Mouse (Mus musculus) CH12.LX (cell line): ENCODE data around the gene Pcsk6. TPM values are rescaled to one million over a fixed set of nuclear protein-coding genes. Genes with fewer than 3 reads are reported as not detected.

Experiments used
- DNase-seq: peaks from one replicate; pipeline ENCODE4 v3.0.0-alpha.2; 2013; ENCODE audit errors: extremely low read depth
- H3K27ac ChIP-seq: 2 replicates; pipeline ENCODE4 v1.5.1; 2012; ENCODE audit warnings: low read depth, mild to moderate bottlenecking, control low read depth, moderate library complexity; ENCODE audit not compliant: insufficient read depth
- H3K27me3 ChIP-seq: replicated peaks from 2 replicates; pipeline ENCODE3; 2012; ENCODE audit warnings: inconsistent platforms
- H3K36me3 ChIP-seq, 2 experiments: replicated peaks in 1 of 2; 2 replicates each; pipeline versions ENCODE3 to v1.6.1; 2012; ENCODE audit warnings: inconsistent platforms in 1 of 2, low read length in 1 of 2, mild to moderate bottlenecking in 1 of 2, mixed read lengths in 1 of 2, moderate library complexity in 1 of 2; ENCODE audit not compliant: control insufficient read depth in 1 of 2, insufficient read depth in 1 of 2
- H3K4me1 ChIP-seq, 2 experiments: 2 replicates each; pipeline ENCODE4 v1.6.1; 2012; ENCODE audit warnings: inconsistent platforms in 1 of 2, moderate library complexity in 1 of 2; ENCODE audit not compliant: insufficient read depth in 2 of 2, control insufficient read depth in 1 of 2
- H3K4me2 ChIP-seq: 2 replicates; pipeline ENCODE4 v1.6.1; 2012; ENCODE audit warnings: low read depth, mild to moderate bottlenecking, control low read depth; ENCODE audit not compliant: poor library complexity, insufficient read depth, severe bottlenecking
- H3K4me3 ChIP-seq, 3 experiments: fragments of 150-350 bp in 1 of 3; sonication (generic) in 1 of 3; replicated peaks in 1 of 3; 2 replicates each; pipeline versions ENCODE3 to v1.5.1; 2011 to 2012; ENCODE audit warnings: low read depth in 2 of 3, low read length in 2 of 3, mild to moderate bottlenecking in 2 of 3, moderate library complexity in 2 of 3, control low read depth in 1 of 3, improper control_type of control experiment in 1 of 3, inconsistent platforms in 1 of 3, mixed read lengths in 1 of 3; ENCODE audit not compliant: poor library complexity in 1 of 3
- H3K79me2 ChIP-seq: replicated peaks from 2 replicates; pipeline ENCODE4 v1.6.1; 2012; ENCODE audit warnings: mild to moderate bottlenecking, moderate library complexity; ENCODE audit not compliant: control insufficient read depth, poor library complexity, insufficient read depth, severe bottlenecking; ENCODE audit errors: extremely low read depth
- H3K9ac ChIP-seq: 2 replicates; pipeline ENCODE4 v1.6.1; 2012; ENCODE audit warnings: low read depth, mild to moderate bottlenecking, control low read depth, moderate library complexity; ENCODE audit not compliant: insufficient read depth
- H3K9me3 ChIP-seq: replicated peaks from 2 replicates; pipeline ENCODE3; 2012; ENCODE audit warnings: low read length, inconsistent platforms, mixed read lengths
- BHLHE40 ChIP-seq: IDR thresholded peaks from 2 replicates; pipeline ENCODE4 v1.6.1; 2011; ENCODE audit warnings: mild to moderate bottlenecking, low read depth, low read length, improper control_type of control experiment
- CHD1 ChIP-seq: IDR thresholded peaks from 2 replicates; pipeline ENCODE4 v1.6.1; 2012; ENCODE audit warnings: low read depth, low read length, improper control_type of control experiment, inconsistent platforms
- CHD2 ChIP-seq: IDR thresholded peaks from 2 replicates; pipeline ENCODE4 v1.6.1; 2011; ENCODE audit warnings: low read length, improper control_type of control experiment
- CTCF ChIP-seq, 2 experiments: IDR thresholded peaks in 1 of 2; conservative IDR thresholded peaks in 1 of 2; 2 replicates each; pipeline ENCODE4 v1.5.1; 2011 to 2012; ENCODE audit warnings: low read depth in 2 of 2, low read length in 2 of 2, improper control_type of control experiment in 1 of 2, inconsistent platforms in 1 of 2, mild to moderate bottlenecking in 1 of 2, moderate library complexity in 1 of 2
- E2F4 ChIP-seq: IDR thresholded peaks from 2 replicates; pipeline ENCODE4 v1.6.1; 2011; ENCODE audit warnings: low read depth, low read length, improper control_type of control experiment; ENCODE audit not compliant: insufficient replicate concordance
- ELF1 ChIP-seq: IDR thresholded peaks from 2 replicates; pipeline ENCODE4 v1.6.1; 2014; ENCODE audit warnings: low read depth, mild to moderate bottlenecking, inconsistent platforms, low read length, improper control_type of control experiment
- GABPA ChIP-seq: IDR thresholded peaks from 2 replicates; pipeline ENCODE4 v1.6.1; 2012; ENCODE audit warnings: low read depth, low read length, improper control_type of control experiment, inconsistent platforms; ENCODE audit not compliant: insufficient replicate concordance
- IRF4 ChIP-seq: IDR thresholded peaks from 2 replicates; pipeline ENCODE4 v1.6.1; 2014; ENCODE audit warnings: low read depth, mild to moderate bottlenecking, inconsistent platforms, low read length, improper control_type of control experiment
- JUN ChIP-seq: IDR thresholded peaks from 2 replicates; pipeline ENCODE4 v1.6.1; 2011; ENCODE audit warnings: low read depth, mild to moderate bottlenecking, low read length, improper control_type of control experiment, moderate library complexity; ENCODE audit not compliant: insufficient read depth
- JUND ChIP-seq: conservative IDR thresholded peaks from 2 replicates; pipeline ENCODE4 v1.6.1; 2011; ENCODE audit warnings: low read depth, low read length, improper control_type of control experiment
- MAX ChIP-seq: IDR thresholded peaks from 2 replicates; pipeline ENCODE4 v1.6.1; 2011; ENCODE audit warnings: low read length, improper control_type of control experiment
- MEF2A ChIP-seq: IDR thresholded peaks from 2 replicates; pipeline ENCODE4 v1.6.1; 2014; ENCODE audit warnings: low read depth, mild to moderate bottlenecking, inconsistent platforms, low read length, improper control_type of control experiment, borderline replicate concordance
- MXI1 ChIP-seq: IDR thresholded peaks from 2 replicates; pipeline ENCODE4 v1.6.1; 2011; ENCODE audit warnings: mild to moderate bottlenecking, low read depth, low read length, improper control_type of control experiment
- MYC ChIP-seq: IDR thresholded peaks from 2 replicates; pipeline ENCODE4 v1.6.1; 2011; ENCODE audit warnings: low read depth, mild to moderate bottlenecking, improper control_type of control experiment, low read length
- NRF1 ChIP-seq: IDR thresholded peaks from 2 replicates; pipeline ENCODE4 v1.6.1; 2014; ENCODE audit warnings: low read depth, mild to moderate bottlenecking, inconsistent platforms, low read length, improper control_type of control experiment, moderate library complexity
- POLR2A ChIP-seq: IDR thresholded peaks from 2 replicates; pipeline ENCODE4 v1.6.1; 2011; ENCODE audit warnings: low read depth, mild to moderate bottlenecking, improper control_type of control experiment, low read length
- RCOR1 ChIP-seq: conservative IDR thresholded peaks from 2 replicates; pipeline ENCODE4 v1.6.1; 2012; ENCODE audit warnings: low read depth, mild to moderate bottlenecking, inconsistent platforms, low read length, improper control_type of control experiment
- SMC3 ChIP-seq: IDR thresholded peaks from 2 replicates; pipeline ENCODE4 v1.6.1; 2011; ENCODE audit warnings: low read depth, low read length, improper control_type of control experiment
- UBTF ChIP-seq: IDR thresholded peaks from 2 replicates; pipeline ENCODE4 v1.6.1; 2012; ENCODE audit warnings: low read depth, mild to moderate bottlenecking, inconsistent platforms, low read length, improper control_type of control experiment, moderate library complexity
- USF1 ChIP-seq: IDR thresholded peaks from 2 replicates; pipeline ENCODE4 v1.6.1; 2014; ENCODE audit warnings: low read depth, mild to moderate bottlenecking, inconsistent platforms, low read length, improper control_type of control experiment
- USF2 ChIP-seq: conservative IDR thresholded peaks from 2 replicates; pipeline ENCODE4 v1.6.1; 2011; ENCODE audit warnings: low read depth, low read length, improper control_type of control experiment
- ZKSCAN1 ChIP-seq: IDR thresholded peaks from 2 replicates; pipeline ENCODE4 v1.6.1; 2012; ENCODE audit warnings: low read depth, inconsistent platforms, low read length, improper control_type of control experiment, borderline replicate concordance
- dilution Hi-C: fragments of 300-500 bp; cut with MboI; formaldehyde crosslinking; loops from 2 replicates; pipeline ENCODE4 v1.14.3; 2020; ENCODE audit warnings: low sequenced_read_pairs; ENCODE audit not compliant: extremely low pct_unique_long_range_greater_than_20kb, extremely low pct_ligation_motif_present
- in situ Hi-C: fragments of 300-500 bp; cut with MboI; formaldehyde crosslinking; loops from 3 replicates; pipeline ENCODE4 v1.14.3; 2019; ENCODE audit warnings: low sequenced_read_pairs, low pct_ligation_motif_present, low pct_unique_long_range_greater_than_20kb, mixed read lengths
- polyA plus RNA-seq: library from polyadenylated mRNA; unstranded; fragments of >175 nt; gene quantifications from 2 replicates; pipeline ENCODE4 v1.2.1, GENCODE M21; 2012; ENCODE audit warnings: low read depth; ENCODE audit not compliant: insufficient read length
- total RNA-seq, 2 experiments: library from RNA; depleted of rRNA; stranded (reverse); fragments of 300-350 nt in 1 of 2; fragments of >200 nt in 1 of 2; gene quantifications; 2 replicates each; pipeline ENCODE4 v1.2.3; 2012 to 2014

Gene Pcsk6
- total and polyA plus RNA-seq, 3 experiments, result not detected

DNA sequence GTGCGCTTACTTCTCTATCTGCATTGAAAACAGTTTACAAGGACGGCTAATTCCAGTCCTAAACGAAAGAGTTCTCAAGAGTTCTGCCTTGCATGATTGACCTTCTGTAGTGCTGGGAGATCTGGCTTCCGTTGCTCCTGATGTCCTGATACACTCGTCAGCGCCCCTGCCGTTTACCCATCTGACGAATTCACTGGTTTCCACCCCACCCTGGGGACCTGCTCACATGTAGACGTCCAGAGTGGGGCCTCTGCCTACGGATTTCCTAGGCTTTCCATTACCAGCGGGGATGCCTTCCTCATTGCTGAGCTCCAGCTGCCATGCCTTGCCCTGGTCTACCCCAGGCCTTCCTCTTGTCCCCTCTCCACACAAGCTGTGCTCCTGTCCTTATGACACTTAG lies 39.7 kb downstream of the Pcsk6 start:
- Histone ChIP-seq H3K9ac (no peak overlapping the region), H3K36me3 (no peaks in the 10 kb centered on the region), H3K27me3 (peaks cover 55% of the 10 kb centered on the region), H3K79me2 (no peaks in the 10 kb centered on the region), H3K4me1 (no peaks in the 10 kb centered on the region), H3K4me3 (no peak overlapping the region), H3K9me3 (peaks cover 11% of the 10 kb centered on the region), H3K27ac (no peak overlapping the region), H3K4me2 (no peak overlapping the region)
- in situ Hi-C loops, result no loop called here
- TF ChIP-seq UBTF (no peak), POLR2A (no peak), CHD1 (no peak), MAX (no peak), ELF1 (no peak), MEF2A (no peak), BHLHE40 (no peak), E2F4 (no peak), JUN (no peak), MXI1 (no peak), USF2 (no peak), ZKSCAN1 (no peak), IRF4 (no peak), CHD2 (no peak), CTCF (conservative IDR thresholded peaks at IDR 0.05 in 1 of 2, IDR thresholded peaks at IDR 0.05 in 1 of 2; ENCODE audit: low read depth in 2 of 2, low read length in 2 of 2) (no peak)
- no peak for DNase-seq
- dilution Hi-C loops, result no loop called here

DNA sequence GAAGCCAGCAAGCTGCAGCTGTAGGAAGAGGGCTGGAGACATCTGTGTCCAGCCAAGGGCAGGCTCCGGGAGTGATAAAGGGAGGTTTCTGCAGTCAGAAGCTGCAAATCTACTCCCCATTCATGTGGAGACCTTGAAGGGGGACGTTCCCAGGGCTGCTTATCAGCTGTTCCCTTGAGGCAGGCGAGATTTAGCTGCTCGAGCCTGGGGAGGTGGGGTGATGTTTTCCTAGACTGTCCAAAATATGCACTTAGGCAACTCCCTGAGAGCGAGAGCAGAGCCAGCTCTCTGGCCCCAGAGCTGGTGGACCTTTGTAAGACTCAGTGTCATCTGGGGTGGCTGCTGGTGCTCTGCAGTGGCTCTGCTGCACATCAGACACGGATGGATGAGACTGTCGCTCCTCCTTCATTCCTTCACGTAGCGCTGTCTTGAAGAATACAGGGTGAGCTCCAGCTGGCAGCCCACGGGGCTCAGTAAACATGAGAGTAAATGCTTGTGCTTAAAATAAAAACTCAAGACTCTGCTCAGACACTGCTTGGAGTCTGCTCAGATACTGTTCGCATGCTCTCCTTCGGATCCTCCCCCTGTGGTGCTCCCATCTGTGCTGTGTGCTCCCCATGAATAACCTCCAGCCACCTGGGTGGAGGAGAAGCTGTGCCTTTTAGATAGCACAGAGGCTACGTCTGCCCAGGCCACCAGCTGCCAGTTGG lies 41.1 kb downstream of the Pcsk6 start:
- H3K27ac ChIP-seq, result no peak overlapping the region
- TF ChIP-seq ZKSCAN1 (no peak), CHD1 (no peak), JUND (no peak), MAX (no peak), NRF1 (no peak), RCOR1 (no peak), MYC (no peak), SMC3 (no peak), POLR2A (no peak), USF1 (no peak), ELF1 (no peak), GABPA (no peak)
- no peak overlapping the region for H3K4me2 ChIP-seq
- no peak overlapping the region for H3K9ac ChIP-seq
- H3K4me3 ChIP-seq, result no peak overlapping the region
- no peaks in the 10 kb centered on the region for H3K36me3 ChIP-seq
- no peaks in the 10 kb centered on the region for H3K79me2 ChIP-seq
- H3K27me3 ChIP-seq, result peaks cover 58% of the 10 kb centered on the region
- peaks cover 11% of the 10 kb centered on the region for H3K9me3 ChIP-seq
- H3K4me1 ChIP-seq, result no peaks in the 10 kb centered on the region
- no peak for DNase-seq
- dilution Hi-C loops (no loop called here), in situ Hi-C loops (no loop called here)
